Mouse (Mus musculus) liver, embryonic 11.5 days (tissue): Measurements from ENCODE around the gene Sept12. TPM values are rescaled to one million over a fixed set of nuclear protein-coding genes. Genes with fewer than 3 reads are reported as not detected.
A peak's percentile ranks its signal among the peaks of the same experiment; 100 is the strongest.

ENCODE experiments used
- ATAC-seq: fragments of 200-750 bp; cut with Nextera tagmentation; replicated peaks from 2 replicates; pipeline ENCODE4 v1.8.0; 2017; ENCODE audit warnings: moderate number of reproducible peaks, mild to moderate bottlenecking, moderate TSS enrichment, moderate library complexity; ENCODE audit not compliant: low FRiP score
- DNase-seq: peaks from one replicate; pipeline ENCODE4 v3.0.0-alpha.2; 2017; ENCODE audit warnings: low spot score
- H3K27ac ChIP-seq: fragments of 300-500 bp; sonication (generic); 2 replicates; pipeline ENCODE4 v1.5.1; 2014; ENCODE audit warnings: mild to moderate bottlenecking, low read depth, low read length, control low read depth
- H3K27me3 ChIP-seq: fragments of 300-500 bp; sonication (generic); replicated peaks from 2 replicates; pipeline ENCODE4 v1.6.1; 2014; ENCODE audit warnings: low read length, mixed read lengths; ENCODE audit not compliant: control insufficient read depth, insufficient read depth
- H3K36me3 ChIP-seq: fragments of 300-500 bp; sonication (generic); 2 replicates; pipeline ENCODE4 v1.6.1; 2014; ENCODE audit warnings: mild to moderate bottlenecking, low read length, moderate library complexity, mixed read lengths; ENCODE audit not compliant: control insufficient read depth, insufficient read depth
- H3K4me1 ChIP-seq: fragments of 300-500 bp; sonication (generic); replicated peaks from 2 replicates; pipeline ENCODE4 v1.6.1; 2014; ENCODE audit warnings: low read length, mixed read lengths; ENCODE audit not compliant: control insufficient read depth, insufficient read depth
- H3K4me2 ChIP-seq: fragments of 300-500 bp; sonication (generic); 2 replicates; pipeline ENCODE4 v1.6.1; 2014; ENCODE audit warnings: mild to moderate bottlenecking, control low read depth, moderate library complexity
- H3K4me3 ChIP-seq: fragments of 300-500 bp; sonication (generic); 2 replicates; pipeline ENCODE4 v1.5.1; 2014; ENCODE audit warnings: low read depth, low read length, control low read depth
- H3K9ac ChIP-seq: fragments of 300-500 bp; sonication (generic); 2 replicates; pipeline ENCODE4 v1.6.1; 2014; ENCODE audit warnings: low read depth, low read length, control low read depth
- H3K9me3 ChIP-seq: fragments of 300-500 bp; sonication (generic); 2 replicates; pipeline ENCODE4 v1.6.1; 2016; ENCODE audit warnings: low read length, inconsistent platforms, mixed read lengths; ENCODE audit not compliant: control insufficient read depth
- WGBS: fragments of 180-500 bp; shearing (Covaris S2); extraction: QIAGEN DNeasy Blood & Tissue Kit; methylation state at CpG from one replicate; pipeline ENCODE4 v1.1.7; 2014; 5-methylcytosine and 5-hydroxymethylcytosine counted together
- polyA plus RNA-seq: library from polyadenylated mRNA; unstranded; fragments of >200 nt; fragmentation: Nextera tagmentation; extraction: Ambion mirVana; gene quantifications from 2 replicates; pipeline ENCODE4 v1.2.1, GENCODE M21; 2014

Sept12 gene
- polyA plus RNA-seq, 1 experiment from 2014 or later = not detected

GRCm38 (mm10) chr16:4947378-4947777 lies 50.3 kb downstream of the Sept12 start:
- no peak overlapping the region for H3K27ac ChIP-seq
- no peak overlapping the region for H3K4me3 ChIP-seq
- no peak overlapping the region for H3K9ac ChIP-seq
- DNase-seq (no peak), ATAC-seq (no peak)
- no peaks in the 10 kb centered on the region for H3K27me3 ChIP-seq
- 0 out of 2 replicates have a peak, but pooled peaks cover 2% of the 10 kb centered on the region for H3K4me1 ChIP-seq
- WGBS = 91% methylated on average over 4 of the region's 4 CpGs
- H3K36me3 ChIP-seq = peaks cover 39% of the 10 kb centered on the region
- H3K9me3 ChIP-seq = no peaks in the 10 kb centered on the region
- H3K4me2 ChIP-seq = no peak overlapping the region

GRCm38 (mm10) chr16:4946155-4946554 lies 51.5 kb downstream of the Sept12 start:
- Histone ChIP-seq H3K4me1 (0 out of 2 replicates have a peak, but pooled peaks cover 2% of the 10 kb centered on the region), H3K4me3 (no peak overlapping the region), H3K4me2 (no peak overlapping the region), H3K36me3 (peaks cover 46% of the 10 kb centered on the region), H3K27me3 (no peaks in the 10 kb centered on the region), H3K27ac (no peak overlapping the region), H3K9ac (no peak overlapping the region), H3K9me3 (no peaks in the 10 kb centered on the region)
- DNase-seq (no peak), ATAC-seq (no peak)
- WGBS = 84% methylated on average over 3 of the region's 3 CpGs

- H3K4me2 ChIP-seq = no peak overlapping the region
- no peak overlapping the region for H3K9ac ChIP-seq
- H3K27me3 ChIP-seq = no peaks in the 10 kb centered on the region
- H3K9me3 ChIP-seq = no peaks in the 10 kb centered on the region
- DNase-seq (no peak), ATAC-seq (no peak)
- peaks cover 52% of the 10 kb centered on the region for H3K36me3 ChIP-seq
- H3K4me3 ChIP-seq = no peak overlapping the region
- H3K4me1 ChIP-seq = 0 out of 2 replicates have a peak, but pooled peaks cover 2% of the 10 kb centered on the region
- H3K27ac ChIP-seq = no peak overlapping the region
- WGBS = 72% methylated on average over 4 of the region's 4 CpGs
Measured at GRCm38 (mm10) chr16:4945415-4945814, 52.2 kb downstream of the Sept12 start.

GRCm38 (mm10) chr16:4943431-4943830 lies 54.2 kb downstream of the Sept12 start:
- DNase-seq = no peak
- no peak for ATAC-seq
- Histone ChIP-seq H3K9ac (no peak overlapping the region), H3K9me3 (no peaks in the 10 kb centered on the region), H3K27ac (no peak overlapping the region), H3K4me2 (no peak overlapping the region), H3K4me1 (peaks cover 7% of the 10 kb centered on the region), H3K4me3 (no peak overlapping the region), H3K27me3 (no peaks in the 10 kb centered on the region), H3K36me3 (peaks cover 55% of the 10 kb centered on the region)
- 89% methylated on average over 3 of the region's 3 CpGs for WGBS

GRCm38 (mm10) chr16:4942868-4943267 lies 54.8 kb downstream of the Sept12 start:
- Histone ChIP-seq H3K4me2 (no peak overlapping the region), H3K27ac (no peak overlapping the region), H3K4me3 (no peak overlapping the region), H3K36me3 (peaks cover 50% of the 10 kb centered on the region), H3K9me3 (no peaks in the 10 kb centered on the region), H3K9ac (no peak overlapping the region), H3K4me1 (peaks cover 7% of the 10 kb centered on the region), H3K27me3 (no peaks in the 10 kb centered on the region)
- DNase-seq (no peak), ATAC-seq (no peak)
- 89% methylated on average over 8 of the region's 8 CpGs for WGBS

GRCm38 (mm10) chr16:4941016-4941415 lies 56.6 kb downstream of the Sept12 start:
- ATAC-seq (no peak), DNase-seq (no peak)
- Histone ChIP-seq H3K4me3 (no peak overlapping the region), H3K9ac (no peak overlapping the region), H3K9me3 (no peaks in the 10 kb centered on the region), H3K4me2 (no peak overlapping the region), H3K27me3 (no peaks in the 10 kb centered on the region), H3K36me3 (peaks cover 45% of the 10 kb centered on the region), H3K27ac (no peak overlapping the region), H3K4me1 (peaks cover 5% of the 10 kb centered on the region)

- H3K9me3 ChIP-seq = no peaks in the 10 kb centered on the region
- no peak overlapping the region for H3K27ac ChIP-seq
- no peak for DNase-seq
- H3K9ac ChIP-seq = no peak overlapping the region
- WGBS = 90% methylated on average over 10 of the region's 10 CpGs
- no peak for ATAC-seq
- H3K27me3 ChIP-seq = no peaks in the 10 kb centered on the region
- H3K4me1 ChIP-seq = peaks cover 5% of the 10 kb centered on the region
- no peak overlapping the region for H3K4me3 ChIP-seq
- peaks cover 47% of the 10 kb centered on the region for H3K36me3 ChIP-seq
- no peak overlapping the region; the same call in 1 of the 2 replicates for H3K4me2 ChIP-seq
Measured at GRCm38 (mm10) chr16:4940311-4940850, 57.3 kb downstream of the Sept12 start.

- H3K9ac ChIP-seq = peak overlapping the region; percentile 86
- peak overlapping the region; percentile 73 for H3K27ac ChIP-seq
- ATAC-seq (peak; percentile 60), DNase-seq (peak; percentile 43)
- WGBS = 2% methylated on average over 16 of the region's 16 CpGs
- peak overlapping the region; percentile 89 for H3K4me3 ChIP-seq
- H3K9me3 ChIP-seq = no peaks in the 10 kb centered on the region
- H3K27me3 ChIP-seq = no peaks in the 10 kb centered on the region
- peak overlapping the region; percentile 99 for H3K4me2 ChIP-seq
- H3K36me3 ChIP-seq = peaks cover 45% of the 10 kb centered on the region
- peaks cover 5% of the 10 kb centered on the region for H3K4me1 ChIP-seq
Measured at GRCm38 (mm10) chr16:4939412-4939811, 58.2 kb downstream of the Sept12 start.

GRCm38 (mm10) chr16:4938989-4939388 lies 58.7 kb downstream of the Sept12 start:
- Histone ChIP-seq H3K4me1 (peaks cover 5% of the 10 kb centered on the region), H3K4me2 (peak overlapping the region; percentile 99), H3K36me3 (peaks cover 46% of the 10 kb centered on the region), H3K27me3 (no peaks in the 10 kb centered on the region), H3K27ac (peak overlapping the region; percentile 73), H3K4me3 (peak overlapping the region; percentile 89), H3K9me3 (no peaks in the 10 kb centered on the region), H3K9ac (peak overlapping the region; percentile 86)
- ATAC-seq (peak; percentile 94), DNase-seq (peak; percentile 92)
- WGBS = under 1% methylated on average over 28 of the region's 28 CpGs
